Mouse (Mus musculus) bone marrow macrophage, adult 2 months (primary cell): ENCODE data around the gene Traf3.

Source experiments
- CTCF ChIP-seq: IDR thresholded peaks from 2 replicates; pipeline ENCODE4 v1.5.1; 2012; ENCODE audit warnings: low read depth, mild to moderate bottlenecking, low read length, moderate library complexity
- POLR2A ChIP-seq: IDR thresholded peaks from 2 replicates; pipeline ENCODE4 v1.6.1; 2012; ENCODE audit warnings: mild to moderate bottlenecking, low read depth, low read length, borderline replicate concordance

DNA sequence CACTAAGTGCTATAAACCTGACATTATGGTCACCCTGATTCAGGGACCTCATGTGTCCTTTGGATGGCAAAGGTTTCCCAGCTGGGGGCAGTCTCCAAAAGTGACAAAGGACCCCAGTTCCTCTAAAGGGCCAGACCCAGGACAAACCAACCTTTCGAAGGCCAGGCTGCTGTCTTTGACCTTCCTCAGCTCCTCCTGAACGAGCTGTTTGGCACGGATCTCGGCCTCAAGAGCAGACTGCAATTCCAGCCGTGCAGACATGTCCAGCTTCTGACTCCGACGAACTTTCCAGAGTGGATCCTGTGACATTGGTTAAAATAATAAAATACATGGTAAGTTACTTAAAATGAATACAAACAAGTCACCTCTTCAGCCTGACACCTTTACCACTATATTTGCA lies 148.1 kb downstream of the Traf3 start:
- no peak for TF ChIP-seq CTCF
- no peak for TF ChIP-seq POLR2A
